Mouse (Mus musculus): ENCODE results near the gene Cntnap4. TPM values are rescaled to one million over a fixed set of nuclear protein-coding genes. Genes with fewer than 3 reads are reported as not detected.

Gene Cntnap4
- polyA plus RNA-seq, 1 experiment, result 0.03 TPM

GRCm38 (mm10) chr8:112653276-112653675 lies 83.4 kb downstream of the Cntnap4 start:
- WGBS, result 98% methylated on average over 1 of the region's 1 CpGs
- no peak overlapping the region for H3K4me3 ChIP-seq (ENCODE audit: low read depth, low read length)
- TF ChIP-seq POLR2A (IDR thresholded peaks at IDR 0.05; ENCODE audit: low read depth, low read length), result no peak
- TF ChIP-seq CTCF (IDR thresholded peaks at IDR 0.05; ENCODE audit: extremely low read depth, insufficient read length, insufficient replicate concordance, low read depth, low read length), result no peak
- H3K4me1 ChIP-seq (ENCODE audit: control insufficient read depth, insufficient read depth, insufficient read length, low read length), result no peaks in the 10 kb centered on the region
- H3K36me3 ChIP-seq (ENCODE audit: control insufficient read depth, insufficient read depth, low read length), result no peaks in the 10 kb centered on the region
- H3K27ac ChIP-seq (ENCODE audit: insufficient read depth, low read depth, low read length), result no peak overlapping the region
- H3K27me3 ChIP-seq (ENCODE audit: control insufficient read depth, insufficient read depth, low read length), result no peaks in the 10 kb centered on the region

- Histone ChIP-seq H3K4me1 (ENCODE audit: control insufficient read depth, insufficient read depth, insufficient read length, low read length) (no peaks in the 10 kb centered on the region), H3K36me3 (ENCODE audit: control insufficient read depth, insufficient read depth, low read length) (no peaks in the 10 kb centered on the region), H3K4me3 (ENCODE audit: low read depth, low read length) (no peak overlapping the region), H3K27me3 (ENCODE audit: control insufficient read depth, insufficient read depth, low read length) (no peaks in the 10 kb centered on the region), H3K27ac (ENCODE audit: insufficient read depth, low read depth, low read length) (no peak overlapping the region)
- TF ChIP-seq POLR2A (IDR thresholded peaks at IDR 0.05; ENCODE audit: low read depth, low read length) (no peak), CTCF (IDR thresholded peaks at IDR 0.05; ENCODE audit: extremely low read depth, insufficient read length, insufficient replicate concordance, low read depth, low read length) (no peak)
- WGBS, result 76% methylated on average over 3 of the region's 3 CpGs
Observed at GRCm38 (mm10) chr8:112653994-112654393, 84.2 kb downstream of the Cntnap4 start.

- no peaks in the 10 kb centered on the region for H3K27me3 ChIP-seq (ENCODE audit: control insufficient read depth, insufficient read depth, low read length)
- no peak overlapping the region for H3K27ac ChIP-seq (ENCODE audit: insufficient read depth, low read depth, low read length)
- H3K4me1 ChIP-seq (ENCODE audit: control insufficient read depth, insufficient read depth, insufficient read length, low read length), result no peaks in the 10 kb centered on the region
- TF ChIP-seq CTCF (IDR thresholded peaks at IDR 0.05; ENCODE audit: extremely low read depth, insufficient read length, insufficient replicate concordance, low read depth, low read length) (no peak), POLR2A (IDR thresholded peaks at IDR 0.05; ENCODE audit: low read depth, low read length) (no peak)
- no peak overlapping the region for H3K4me3 ChIP-seq (ENCODE audit: low read depth, low read length)
- WGBS, result 72% methylated on average over 3 of the region's 3 CpGs
- H3K36me3 ChIP-seq (ENCODE audit: control insufficient read depth, insufficient read depth, low read length), result no peaks in the 10 kb centered on the region
Observed at GRCm38 (mm10) chr8:112664067-112664466, 94.2 kb downstream of the Cntnap4 start.

GRCm38 (mm10) chr8:112674671-112675070 lies 104.8 kb downstream of the Cntnap4 start:
- WGBS, result 38% methylated on average over 1 of the region's 1 CpGs
- no peaks in the 10 kb centered on the region for H3K27me3 ChIP-seq (ENCODE audit: control insufficient read depth, insufficient read depth, low read length)
- H3K4me3 ChIP-seq (ENCODE audit: low read depth, low read length), result no peak overlapping the region
- TF ChIP-seq CTCF (IDR thresholded peaks at IDR 0.05; ENCODE audit: extremely low read depth, insufficient read length, insufficient replicate concordance, low read depth, low read length) (no peak), POLR2A (IDR thresholded peaks at IDR 0.05; ENCODE audit: low read depth, low read length) (no peak)
- H3K4me1 ChIP-seq (ENCODE audit: control insufficient read depth, insufficient read depth, insufficient read length, low read length), result no peaks in the 10 kb centered on the region
- H3K27ac ChIP-seq (ENCODE audit: insufficient read depth, low read depth, low read length), result no peak overlapping the region
- H3K36me3 ChIP-seq (ENCODE audit: control insufficient read depth, insufficient read depth, low read length), result no peaks in the 10 kb centered on the region

- no peak for TF ChIP-seq CTCF (IDR thresholded peaks at IDR 0.05; ENCODE audit: extremely low read depth, insufficient read length, insufficient replicate concordance, low read depth, low read length)
- no peak for TF ChIP-seq POLR2A (IDR thresholded peaks at IDR 0.05; ENCODE audit: low read depth, low read length)
- WGBS, result 90% methylated on average over 9 of the region's 9 CpGs
- Histone ChIP-seq H3K4me3 (ENCODE audit: low read depth, low read length) (no peak overlapping the region), H3K36me3 (ENCODE audit: control insufficient read depth, insufficient read depth, low read length) (no peaks in the 10 kb centered on the region), H3K27ac (ENCODE audit: insufficient read depth, low read depth, low read length) (no peak overlapping the region), H3K4me1 (ENCODE audit: control insufficient read depth, insufficient read depth, insufficient read length, low read length) (no peaks in the 10 kb centered on the region), H3K27me3 (ENCODE audit: control insufficient read depth, insufficient read depth, low read length) (no peaks in the 10 kb centered on the region)
Observed at GRCm38 (mm10) chr8:112681757-112682156, 111.9 kb downstream of the Cntnap4 start.

- no peak for TF ChIP-seq CTCF (IDR thresholded peaks at IDR 0.05; ENCODE audit: extremely low read depth, insufficient read length, insufficient replicate concordance, low read depth, low read length)
- no peak for TF ChIP-seq POLR2A (IDR thresholded peaks at IDR 0.05; ENCODE audit: low read depth, low read length)
- no peak overlapping the region for H3K27ac ChIP-seq (ENCODE audit: insufficient read depth, low read depth, low read length)
- H3K4me1 ChIP-seq (ENCODE audit: control insufficient read depth, insufficient read depth, insufficient read length, low read length), result no peaks in the 10 kb centered on the region
- no peaks in the 10 kb centered on the region for H3K36me3 ChIP-seq (ENCODE audit: control insufficient read depth, insufficient read depth, low read length)
- no peak overlapping the region for H3K4me3 ChIP-seq (ENCODE audit: low read depth, low read length)
- no peaks in the 10 kb centered on the region for H3K27me3 ChIP-seq (ENCODE audit: control insufficient read depth, insufficient read depth, low read length)
Observed at GRCm38 (mm10) chr8:112695708-112696107, 125.9 kb downstream of the Cntnap4 start.

- H3K27ac ChIP-seq (ENCODE audit: insufficient read depth, low read depth, low read length), result no peak overlapping the region
- no peaks in the 10 kb centered on the region for H3K4me1 ChIP-seq (ENCODE audit: control insufficient read depth, insufficient read depth, insufficient read length, low read length)
- TF ChIP-seq CTCF (IDR thresholded peaks at IDR 0.05; ENCODE audit: extremely low read depth, insufficient read length, insufficient replicate concordance, low read depth, low read length) (no peak), POLR2A (IDR thresholded peaks at IDR 0.05; ENCODE audit: low read depth, low read length) (no peak)
- 85% methylated on average over 3 of the region's 3 CpGs for whole genome bisulfite sequencing
- H3K4me3 ChIP-seq (ENCODE audit: low read depth, low read length), result no peak overlapping the region
- H3K27me3 ChIP-seq (ENCODE audit: control insufficient read depth, insufficient read depth, low read length), result no peaks in the 10 kb centered on the region
- H3K36me3 ChIP-seq (ENCODE audit: control insufficient read depth, insufficient read depth, low read length), result no peaks in the 10 kb centered on the region
Observed at GRCm38 (mm10) chr8:112698141-112698540, 128.3 kb downstream of the Cntnap4 start.

GRCm38 (mm10) chr8:112716982-112717381 lies 147.1 kb downstream of the Cntnap4 start:
- WGBS, result 67% methylated on average over 3 of the region's 3 CpGs
- Histone ChIP-seq H3K36me3 (ENCODE audit: control insufficient read depth, insufficient read depth, low read length) (no peaks in the 10 kb centered on the region), H3K4me3 (ENCODE audit: low read depth, low read length) (no peak overlapping the region)

More at GRCm38 (mm10) chr8:112716982-112717381, 147.1 kb downstream of the Cntnap4 start:
- Histone ChIP-seq H3K27me3 (ENCODE audit: control insufficient read depth, insufficient read depth, low read length) (no peaks in the 10 kb centered on the region), H3K4me1 (ENCODE audit: control insufficient read depth, insufficient read depth, insufficient read length, low read length) (no peaks in the 10 kb centered on the region), H3K27ac (ENCODE audit: insufficient read depth, low read depth, low read length) (no peak overlapping the region)
- no peak for TF ChIP-seq CTCF (IDR thresholded peaks at IDR 0.05; ENCODE audit: extremely low read depth, insufficient read length, insufficient replicate concordance, low read depth, low read length)
- TF ChIP-seq POLR2A (IDR thresholded peaks at IDR 0.05; ENCODE audit: low read depth, low read length), result no peak
